Mouse (Mus musculus) lung, embryonic 14.5 days (tissue): ENCODE data around the gene Dkkl1. TPM values are rescaled to one million over a fixed set of nuclear protein-coding genes. Genes with fewer than 3 reads are reported as not detected.

Source experiments
- ATAC-seq: fragments of 200-750 bp; cut with Nextera tagmentation; 2 replicates; pipeline ENCODE4 v1.8.0; 2017; ENCODE audit warnings: mild to moderate bottlenecking, moderate TSS enrichment, moderate library complexity; ENCODE audit not compliant: insufficient read depth
- DNase-seq: peaks from one replicate; pipeline ENCODE4 v3.0.0-alpha.2; 2015
- H3K27ac ChIP-seq: fragments of 300-500 bp; sonication (generic); 2 replicates; pipeline ENCODE4 v1.5.1; 2014; ENCODE audit warnings: low read depth, mild to moderate bottlenecking, moderate library complexity
- H3K27me3 ChIP-seq: fragments of 300-500 bp; sonication (generic); 2 replicates; pipeline ENCODE4 v1.6.1; 2014; ENCODE audit warnings: low read length, control low read depth; ENCODE audit not compliant: insufficient read depth
- H3K36me3 ChIP-seq: fragments of 300-500 bp; sonication (generic); 2 replicates; pipeline ENCODE4 v1.6.1; 2014; ENCODE audit warnings: control low read depth; ENCODE audit not compliant: insufficient read depth
- H3K4me1 ChIP-seq: fragments of 300-500 bp; sonication (generic); 2 replicates; pipeline ENCODE4 v1.6.1; 2014; ENCODE audit warnings: antibody characterized with exemption, control low read depth; ENCODE audit not compliant: insufficient read depth
- H3K4me2 ChIP-seq: fragments of 300-500 bp; sonication (generic); 2 replicates; pipeline ENCODE4 v1.6.1; 2014; ENCODE audit warnings: mild to moderate bottlenecking
- H3K4me3 ChIP-seq: fragments of 300-500 bp; sonication (generic); 2 replicates; pipeline ENCODE4 v1.5.1; 2014; ENCODE audit warnings: low read depth, low read length
- H3K9ac ChIP-seq: fragments of 300-500 bp; sonication (generic); 2 replicates; pipeline ENCODE4 v1.6.1; 2014
- H3K9me3 ChIP-seq: fragments of 300-500 bp; sonication (generic); 2 replicates; pipeline ENCODE4 v1.6.1; 2016; ENCODE audit warnings: low read depth, low read length, control low read depth
- CTCF ChIP-seq: IDR thresholded peaks from 2 replicates; pipeline ENCODE4 v1.5.1; 2016; ENCODE audit warnings: antibody characterized with exemption, low read depth
- WGBS: fragments of 180-500 bp; shearing (Covaris S2); extraction: QIAGEN DNeasy Blood & Tissue Kit; methylation state at CpG from one replicate; pipeline ENCODE4 v1.1.7; 2014; 5-methylcytosine and 5-hydroxymethylcytosine counted together
- polyA plus RNA-seq: library from polyadenylated mRNA; unstranded; fragments of >200 nt; fragmentation: Nextera tagmentation; extraction: Ambion mirVana; gene quantifications from 2 replicates; pipeline ENCODE4 v1.2.1, GENCODE M21; 2014

Gene Dkkl1
- polyA plus RNA-seq, 1 experiment from 2014 or later, result not detected

DNA sequence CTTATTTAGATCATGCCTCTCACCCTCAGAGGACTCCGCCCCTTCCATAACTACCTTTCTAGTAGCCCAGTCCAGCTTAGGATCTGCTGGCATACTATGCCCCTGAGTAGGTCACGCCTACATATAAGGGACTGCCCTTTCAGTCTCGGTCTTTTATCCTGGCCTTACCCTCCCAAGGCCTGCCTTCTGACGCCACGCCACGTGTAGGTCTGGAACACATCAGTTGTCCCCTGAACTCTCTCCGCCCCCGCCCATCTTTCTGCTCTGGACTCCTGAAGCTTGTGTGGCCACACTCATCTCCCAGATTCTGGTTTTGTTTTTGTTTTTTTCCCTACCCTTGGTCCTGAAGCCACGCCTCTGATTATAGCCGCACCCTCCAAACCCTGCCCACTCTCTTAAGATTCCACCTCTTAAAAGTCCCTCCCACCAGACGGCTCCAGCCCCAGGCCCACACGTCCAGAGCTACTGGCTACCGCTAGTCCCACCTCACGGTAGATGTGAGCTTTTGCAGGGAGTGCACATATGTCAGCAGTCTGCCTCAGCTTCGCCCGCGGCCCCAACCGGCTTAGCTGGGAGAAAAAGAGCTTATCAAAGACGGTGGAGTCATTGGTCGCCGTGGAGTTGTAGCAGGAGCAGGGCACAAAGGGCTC lies 23.1 kb upstream of the Dkkl1 start:
- TF ChIP-seq CTCF, result peak; percentile 3; the same call in 1 of the 2 replicates
- Histone ChIP-seq H3K4me2 (peak overlapping the region; percentile 58), H3K4me1 (peaks cover 3% of the 10 kb centered on the region; the same call in 1 of the 2 replicates), H3K4me3 (peak overlapping the region; percentile 22; the same call in 1 of the 2 replicates), H3K36me3 (peaks cover 38% of the 10 kb centered on the region), H3K27me3 (no peaks in the 10 kb centered on the region), H3K9ac (peak overlapping the region; percentile 32), H3K9me3 (no peaks in the 10 kb centered on the region), H3K27ac (peak overlapping the region; percentile 36; the same call in 1 of the 2 replicates)
- peak; percentile 85 for DNase-seq
- WGBS, result 6% methylated on average over 21 of the region's 21 CpGs
- ATAC-seq, result peak; percentile 87

DNA sequence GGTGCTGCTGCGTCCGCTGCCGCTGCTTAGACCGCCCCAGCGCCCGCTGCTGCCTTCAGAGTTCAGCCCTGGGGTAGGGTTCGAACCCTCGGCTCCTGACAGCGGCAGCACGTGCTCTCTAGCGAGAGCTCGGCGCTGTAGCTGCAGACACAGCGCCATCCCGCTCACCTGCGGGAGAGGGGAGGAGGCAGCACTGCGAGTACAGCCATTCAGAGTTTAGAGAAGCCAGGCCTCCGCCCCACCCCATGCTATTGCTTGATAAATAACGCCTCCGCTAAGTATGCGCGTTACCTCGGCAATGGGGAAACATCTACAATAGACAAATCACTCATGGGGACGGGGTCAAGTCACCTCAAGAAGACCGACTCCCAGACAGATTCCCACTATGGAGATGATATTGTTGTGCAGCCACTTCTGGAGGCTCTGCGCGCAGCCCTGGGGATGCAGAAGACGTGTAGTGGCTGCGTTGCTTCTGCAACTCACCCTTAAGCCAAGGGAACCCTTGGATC lies 22.4 kb upstream of the Dkkl1 start:
- Histone ChIP-seq H3K36me3 (peaks cover 45% of the 10 kb centered on the region), H3K4me1 (peaks cover 3% of the 10 kb centered on the region; the same call in 1 of the 2 replicates), H3K27me3 (no peaks in the 10 kb centered on the region), H3K9ac (peak overlapping the region; percentile 29), H3K27ac (peak overlapping the region; percentile 36; the same call in 1 of the 2 replicates), H3K4me3 (peak overlapping the region; percentile 22; the same call in 1 of the 2 replicates), H3K4me2 (peak overlapping the region; percentile 58), H3K9me3 (no peaks in the 10 kb centered on the region)
- DNase-seq (peak; percentile 60), ATAC-seq (peak; percentile 9)
- no peak; the same call in 1 of the 2 replicates for TF ChIP-seq CTCF
- WGBS, result 14% methylated on average over 29 of the region's 29 CpGs

- Histone ChIP-seq H3K9me3 (no peaks in the 10 kb centered on the region), H3K4me2 (peak overlapping the region; percentile 58)
- 0 out of 2 replicates have a peak, but pooled peaks have one; percentile 0 for ATAC-seq
These were observed 21.8 kb upstream of the Dkkl1 start for GRCm38 (mm10) chr7:45233580-45234332.

DNA sequence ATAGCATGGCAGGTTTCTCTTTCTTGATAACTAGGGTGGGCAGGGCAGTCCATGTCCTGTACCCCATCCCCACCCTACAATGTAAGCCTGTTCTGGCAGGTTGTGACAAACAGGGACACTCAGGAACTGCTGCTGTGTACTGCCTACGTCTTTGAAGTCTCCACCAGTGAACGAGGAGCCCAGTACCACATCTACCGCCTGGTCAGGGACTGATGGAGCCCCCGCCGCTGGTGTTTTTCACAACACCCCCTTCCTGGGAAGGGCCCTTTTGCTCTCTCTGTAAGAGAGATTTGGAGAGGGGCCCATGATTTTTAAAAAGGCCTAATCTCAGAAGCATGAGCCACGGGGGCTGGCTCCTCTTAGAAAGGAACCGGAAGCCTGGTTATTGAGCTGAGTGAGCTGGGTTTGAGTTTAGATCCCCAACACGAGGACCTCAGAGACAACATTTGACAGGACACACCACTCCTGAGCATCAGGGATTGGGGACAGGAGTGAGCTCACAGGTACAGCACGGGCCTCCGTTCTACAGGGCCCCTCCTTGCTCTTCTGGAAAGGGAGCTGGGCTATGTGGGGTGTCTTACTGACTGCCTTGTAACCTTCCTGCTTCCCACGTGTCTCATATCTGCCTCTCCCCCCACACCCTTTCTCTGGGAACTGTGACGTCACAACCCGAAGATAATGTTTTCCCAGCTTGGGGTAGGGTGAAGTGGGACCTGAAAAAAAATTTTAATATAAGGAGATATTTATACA lies 20.9 kb upstream of the Dkkl1 start:
- no peak for ATAC-seq
- no peak for DNase-seq
- TF ChIP-seq CTCF, result no peak
- Histone ChIP-seq H3K4me3 (no peak overlapping the region), H3K27ac (no peak overlapping the region), H3K27me3 (no peaks in the 10 kb centered on the region), H3K4me2 (no peak overlapping the region), H3K36me3 (peaks cover 60% of the 10 kb centered on the region), H3K4me1 (peaks cover 3% of the 10 kb centered on the region; the same call in 1 of the 2 replicates), H3K9ac (no peak overlapping the region), H3K9me3 (no peaks in the 10 kb centered on the region)
- 54% methylated on average over 13 of the region's 13 CpGs for WGBS

More at GRCm38 (mm10) chr7:45233580-45234332, 21.8 kb upstream of the Dkkl1 start:
- TF ChIP-seq CTCF, result no peak
- H3K4me3 ChIP-seq, result no peak overlapping the region
- peak; percentile 30 for DNase-seq
- H3K27ac ChIP-seq, result no peak overlapping the region
- H3K36me3 ChIP-seq, result peaks cover 51% of the 10 kb centered on the region
- no peaks in the 10 kb centered on the region for H3K27me3 ChIP-seq
- peak overlapping the region; percentile 29 for H3K9ac ChIP-seq
- 33% methylated on average over 20 of the region's 20 CpGs for WGBS
- H3K4me1 ChIP-seq, result peaks cover 3% of the 10 kb centered on the region; the same call in 1 of the 2 replicates

- Histone ChIP-seq H3K9me3 (no peaks in the 10 kb centered on the region), H3K4me2 (no peak overlapping the region), H3K36me3 (peaks cover 68% of the 10 kb centered on the region), H3K9ac (no peak overlapping the region), H3K4me3 (no peak overlapping the region), H3K27ac (no peak overlapping the region), H3K27me3 (no peaks in the 10 kb centered on the region), H3K4me1 (peaks cover 3% of the 10 kb centered on the region; the same call in 1 of the 2 replicates)
- DNase-seq, result no peak
- WGBS, result 81% methylated on average over 11 of the region's 11 CpGs
- no peak for TF ChIP-seq CTCF
- ATAC-seq, result no peak
These were observed 20.0 kb upstream of the Dkkl1 start for GRCm38 (mm10) chr7:45231941-45232340.

GRCm38 (mm10) chr7:45231192-45231591 lies 19.2 kb upstream of the Dkkl1 start:
- Histone ChIP-seq H3K9ac (no peak overlapping the region), H3K4me1 (peaks cover 3% of the 10 kb centered on the region; the same call in 1 of the 2 replicates), H3K27ac (no peak overlapping the region), H3K27me3 (no peaks in the 10 kb centered on the region), H3K9me3 (no peaks in the 10 kb centered on the region), H3K4me2 (no peak overlapping the region), H3K4me3 (no peak overlapping the region), H3K36me3 (peaks cover 75% of the 10 kb centered on the region)
- TF ChIP-seq CTCF, result no peak
- DNase-seq, result no peak
- ATAC-seq, result no peak
- WGBS, result 84% methylated on average over 12 of the region's 12 CpGs
